Mouse (Mus musculus): ENCODE measurements around the gene Rpl41. TPM values are rescaled to one million over a fixed set of nuclear protein-coding genes. Genes with fewer than 3 reads are reported as not detected.

The Rpl41 gene
- total and polyA plus RNA-seq, 2 experiments from 2014 or later: 501 to 2,618 TPM

- peak within 1 kb of the TSS; percentile 79 for H3K4me2 ChIP-seq (ENCODE audit: low read depth, low read length)
- H3K27ac ChIP-seq: peak within 1 kb of the TSS; percentile 97
- no peaks in the 10 kb centered on the region for H3K27me3 ChIP-seq (ENCODE audit: insufficient read depth, low read length)
- H3K4me1 ChIP-seq (ENCODE audit: insufficient read depth, low read length): 0 out of 2 replicates have a peak, but pooled peaks cover 5% of the 10 kb centered on the region
- peak; percentile 93 for ATAC-seq
- peak; percentile 99 for DNase-seq (ENCODE audit: low spot score)
- H3K9ac ChIP-seq (replicated peaks; ENCODE audit: low read length): peak within 1 kb of the TSS; percentile 87
- 1% methylated on average over 46 of the region's 50 CpGs for WGBS
- no peaks in the 10 kb centered on the region for H3K9me3 ChIP-seq (ENCODE audit: low read length)
- H3K4me3 ChIP-seq (ENCODE audit: low read length): peak within 1 kb of the TSS; percentile 73
- TF ChIP-seq CTCF (IDR thresholded peaks at IDR 0.05; ENCODE audit: low read depth): peak; percentile 70
- peaks cover 28% of the 10 kb centered on the region for H3K36me3 ChIP-seq (ENCODE audit: insufficient read depth, low read length)
Measured at GRCm38 (mm10) chr10:128547361-128548032, 1.6 kb downstream of the Rpl41 start, which contains the start of gene Zc3h10. TSS of gene Zc3h10 (minus strand) at chr10:128547774.

- peak overlapping the region; percentile 97 for H3K27ac ChIP-seq
- TF ChIP-seq CTCF (IDR thresholded peaks at IDR 0.05; ENCODE audit: low read depth): no peak
- DNase-seq (ENCODE audit: low spot score) (no peak), ATAC-seq (no peak)
- WGBS: 22% methylated on average over 7 of the region's 7 CpGs
- peak overlapping the region; percentile 71 for H3K9ac ChIP-seq (replicated peaks; ENCODE audit: low read length)
- peak overlapping the region; percentile 79 for H3K4me2 ChIP-seq (ENCODE audit: low read depth, low read length)
- peak overlapping the region; percentile 73 for H3K4me3 ChIP-seq (ENCODE audit: low read length)
- 0 out of 2 replicates have a peak, but pooled peaks cover 5% of the 10 kb centered on the region for H3K4me1 ChIP-seq (ENCODE audit: insufficient read depth, low read length)
- H3K27me3 ChIP-seq (ENCODE audit: insufficient read depth, low read length): no peaks in the 10 kb centered on the region
- peaks cover 28% of the 10 kb centered on the region for H3K36me3 ChIP-seq (ENCODE audit: insufficient read depth, low read length)
- H3K9me3 ChIP-seq (ENCODE audit: low read length): no peaks in the 10 kb centered on the region
Measured at GRCm38 (mm10) chr10:128546787-128547186, 2.3 kb downstream of the Rpl41 start.

DNA sequence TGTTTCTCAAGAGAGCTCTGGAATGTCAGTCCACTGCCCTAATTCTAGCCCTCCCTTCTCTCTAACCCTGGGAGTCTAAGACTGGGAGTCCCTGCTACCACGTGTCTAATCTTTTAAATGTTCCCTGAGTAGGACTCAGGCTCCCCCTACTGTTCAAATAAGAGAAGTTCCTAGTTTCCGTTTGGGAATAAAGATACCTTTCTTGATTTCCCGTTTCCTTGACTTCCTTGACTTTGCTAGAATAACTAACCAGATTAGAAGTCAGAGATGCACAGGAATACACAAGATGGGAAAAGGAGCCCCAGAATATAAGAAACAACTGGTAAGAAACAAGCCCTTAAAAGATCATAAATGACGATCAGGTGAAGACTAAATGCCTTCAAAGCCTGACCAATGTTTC lies 2.7 kb downstream of the Rpl41 start:
- ATAC-seq (no peak), DNase-seq (ENCODE audit: low spot score) (peak; percentile 80)
- WGBS: 13% methylated on average over 4 of the region's 4 CpGs

DNA sequence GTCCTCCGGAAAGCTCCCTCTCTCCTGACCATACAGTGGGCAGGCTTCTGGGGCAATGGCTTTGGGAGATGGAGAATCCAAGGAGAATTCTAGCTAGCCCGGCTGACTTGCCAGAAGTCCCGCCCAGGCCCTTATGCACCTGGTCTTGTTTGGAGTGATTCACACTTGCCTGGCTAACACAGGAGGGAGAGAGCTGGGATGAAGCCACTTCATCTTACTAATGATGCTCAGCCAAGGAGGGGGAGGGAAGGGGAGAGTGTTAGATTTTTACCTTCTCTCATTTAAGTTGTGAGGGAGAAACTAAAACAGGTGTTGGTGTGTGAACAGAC lies 3.6 kb downstream of the Rpl41 start:
- peaks cover 31% of the 10 kb centered on the region for H3K36me3 ChIP-seq (ENCODE audit: insufficient read depth, low read length)
- no peaks in the 10 kb centered on the region for H3K27me3 ChIP-seq (ENCODE audit: insufficient read depth, low read length)
- no peaks in the 10 kb centered on the region for H3K9me3 ChIP-seq (ENCODE audit: low read length)
- no peak for ATAC-seq
- H3K27ac ChIP-seq: no peak overlapping the region
- H3K9ac ChIP-seq (replicated peaks; ENCODE audit: low read length): 0 out of 2 replicates have a peak overlapping the region, but pooled peaks have one; percentile 9
- no peak for TF ChIP-seq CTCF (IDR thresholded peaks at IDR 0.05; ENCODE audit: low read depth)
- 0 out of 2 replicates have a peak, but pooled peaks cover 5% of the 10 kb centered on the region for H3K4me1 ChIP-seq (ENCODE audit: insufficient read depth, low read length)
- DNase-seq (ENCODE audit: low spot score): no peak
- no peak overlapping the region for H3K4me3 ChIP-seq (ENCODE audit: low read length)
- no peak overlapping the region for H3K4me2 ChIP-seq (ENCODE audit: low read depth, low read length)
- 92% methylated on average over 3 of the region's 3 CpGs for WGBS

More for the DNA sequence above, 2.7 kb downstream of the Rpl41 start:
- Histone ChIP-seq H3K27ac (no peak overlapping the region; the same call in 1 of the 2 replicates), H3K9ac (replicated peaks; ENCODE audit: low read length) (peak overlapping the region; percentile 71; the same call in 1 of the 2 replicates), H3K4me1 (ENCODE audit: insufficient read depth, low read length) (0 out of 2 replicates have a peak, but pooled peaks cover 5% of the 10 kb centered on the region), H3K36me3 (ENCODE audit: insufficient read depth, low read length) (peaks cover 28% of the 10 kb centered on the region), H3K4me3 (ENCODE audit: low read length) (peak overlapping the region; percentile 73), H3K4me2 (ENCODE audit: low read depth, low read length) (peak overlapping the region; percentile 79), H3K27me3 (ENCODE audit: insufficient read depth, low read length) (no peaks in the 10 kb centered on the region), H3K9me3 (ENCODE audit: low read length) (no peaks in the 10 kb centered on the region)
- TF ChIP-seq CTCF (IDR thresholded peaks at IDR 0.05; ENCODE audit: low read depth): peak; percentile 81

DNA sequence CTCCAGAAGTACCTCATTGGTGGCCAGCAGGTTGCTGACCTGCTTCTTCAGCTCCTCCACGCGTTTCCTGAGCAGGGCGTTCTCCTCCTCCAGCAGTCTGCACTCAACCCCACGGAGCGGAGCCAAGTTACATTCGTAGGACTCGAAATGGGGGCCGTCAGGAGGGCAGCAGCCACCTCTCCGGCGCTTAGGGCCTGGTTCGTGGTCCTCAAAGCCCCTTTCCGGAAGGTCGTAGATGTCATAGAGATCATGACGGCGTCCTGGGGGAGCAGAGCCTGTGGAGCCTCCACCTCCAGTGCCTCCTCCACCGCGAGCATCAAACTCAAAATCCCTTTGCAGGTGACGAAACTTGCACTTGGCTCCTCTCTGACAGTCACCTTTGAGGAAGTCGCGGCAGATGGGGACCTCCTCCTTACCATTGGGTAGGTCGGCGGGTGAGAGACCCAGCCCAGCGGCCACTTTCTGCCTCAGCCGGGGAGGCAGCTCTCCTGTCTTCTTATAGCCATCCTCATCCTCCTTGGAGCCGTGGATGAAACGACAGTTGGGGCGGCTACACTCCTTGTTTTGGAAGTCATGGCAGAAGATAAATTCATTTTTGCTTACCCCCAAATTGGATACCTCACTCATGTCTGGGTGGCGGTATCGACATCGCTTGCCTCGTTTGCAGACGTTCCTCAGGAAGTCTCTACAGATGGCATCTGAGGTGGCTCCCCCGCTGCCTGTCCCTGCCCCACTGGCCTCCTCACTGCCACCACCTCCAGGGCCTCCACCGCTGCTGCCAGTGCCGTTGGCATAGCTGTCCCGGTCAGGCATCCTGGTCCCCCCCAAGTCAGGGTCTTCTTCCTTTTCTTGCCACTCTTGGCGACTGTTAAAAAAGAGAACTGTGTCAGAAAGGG lies 4.2 kb downstream of the Rpl41 start:
- 0 out of 2 replicates have a peak, but pooled peaks cover 5% of the 10 kb centered on the region for H3K4me1 ChIP-seq (ENCODE audit: insufficient read depth, low read length)
- H3K4me3 ChIP-seq (ENCODE audit: low read length): no peak overlapping the region
- no peak overlapping the region for H3K4me2 ChIP-seq (ENCODE audit: low read depth, low read length)
- H3K27me3 ChIP-seq (ENCODE audit: insufficient read depth, low read length): no peaks in the 10 kb centered on the region
- 93% methylated on average over 37 of the region's 37 CpGs for WGBS
- ATAC-seq: no peak
- DNase-seq (ENCODE audit: low spot score): no peak
- peaks cover 31% of the 10 kb centered on the region for H3K36me3 ChIP-seq (ENCODE audit: insufficient read depth, low read length)
- no peak for TF ChIP-seq CTCF (IDR thresholded peaks at IDR 0.05; ENCODE audit: low read depth)
- H3K27ac ChIP-seq: no peak overlapping the region
- no peak overlapping the region for H3K9ac ChIP-seq (replicated peaks; ENCODE audit: low read length)
- H3K9me3 ChIP-seq (ENCODE audit: low read length): no peaks in the 10 kb centered on the region

GRCm38 (mm10) chr10:128544151-128544657 lies 4.9 kb downstream of the Rpl41 start:
- no peaks in the 10 kb centered on the region for H3K27me3 ChIP-seq (ENCODE audit: insufficient read depth, low read length)
- WGBS: 96% methylated on average over 15 of the region's 15 CpGs
- H3K4me2 ChIP-seq (ENCODE audit: low read depth, low read length): no peak overlapping the region
- DNase-seq (ENCODE audit: low spot score) (no peak), ATAC-seq (no peak)
- no peak overlapping the region for H3K27ac ChIP-seq
- no peak overlapping the region for H3K4me3 ChIP-seq (ENCODE audit: low read length)
- H3K4me1 ChIP-seq (ENCODE audit: insufficient read depth, low read length): 0 out of 2 replicates have a peak, but pooled peaks cover 5% of the 10 kb centered on the region
- TF ChIP-seq CTCF (IDR thresholded peaks at IDR 0.05; ENCODE audit: low read depth): no peak
- no peaks in the 10 kb centered on the region for H3K9me3 ChIP-seq (ENCODE audit: low read length)
- H3K9ac ChIP-seq (replicated peaks; ENCODE audit: low read length): no peak overlapping the region
- H3K36me3 ChIP-seq (ENCODE audit: insufficient read depth, low read length): peaks cover 31% of the 10 kb centered on the region

Data from hindbrain, postnatal 0 days (tissue).